Mouse (Mus musculus) embryonic facial prominence, embryonic 12.5 days (tissue): ENCODE data around the gene Mast1. TPM values are rescaled to one million over a fixed set of nuclear protein-coding genes. Genes with fewer than 3 reads are reported as not detected.

Experiments used
- ATAC-seq: fragments of 200-750 bp; cut with Nextera tagmentation; 2 replicates; pipeline ENCODE4 v1.8.0; 2017; ENCODE audit not compliant: insufficient number of reproducible peaks, insufficient read depth, low FRiP score, low TSS enrichment
- H3K27ac ChIP-seq: fragments of 300-500 bp; sonication (generic); 2 replicates; pipeline ENCODE4 v1.5.1; 2016; ENCODE audit warnings: mild to moderate bottlenecking
- H3K27me3 ChIP-seq: fragments of 300-500 bp; sonication (generic); 2 replicates; pipeline ENCODE4 v1.6.1; 2016; ENCODE audit warnings: mild to moderate bottlenecking, moderate library complexity
- H3K36me3 ChIP-seq: fragments of 300-500 bp; sonication (generic); 2 replicates; pipeline ENCODE4 v1.6.1; 2016; ENCODE audit warnings: mild to moderate bottlenecking
- H3K4me1 ChIP-seq: fragments of 300-500 bp; sonication (generic); 2 replicates; pipeline ENCODE4 v1.6.1; 2016
- H3K4me2 ChIP-seq: fragments of 300-500 bp; sonication (generic); replicated peaks from 2 replicates; pipeline ENCODE4 v1.6.1; 2016; ENCODE audit warnings: mild to moderate bottlenecking, moderate library complexity
- H3K4me3 ChIP-seq: fragments of 300-500 bp; sonication (generic); 2 replicates; pipeline ENCODE4 v1.5.1; 2016; ENCODE audit warnings: mild to moderate bottlenecking
- H3K9ac ChIP-seq: fragments of 300-500 bp; sonication (generic); 2 replicates; pipeline ENCODE4 v1.6.1; 2016; ENCODE audit warnings: mild to moderate bottlenecking, moderate library complexity
- H3K9me3 ChIP-seq: fragments of 300-500 bp; sonication (generic); 2 replicates; pipeline ENCODE4 v1.6.1; 2016; ENCODE audit warnings: mild to moderate bottlenecking, moderate library complexity
- WGBS: fragments of 180-500 bp; shearing (Covaris S2); methylation state at CpG from one replicate; pipeline ENCODE4 v1.1.7; 2016; 5-methylcytosine and 5-hydroxymethylcytosine counted together
- polyA plus RNA-seq: library from polyadenylated mRNA; unstranded; fragments of >200 nt; fragmentation: Nextera tagmentation; extraction: Ambion mirVana; gene quantifications from 2 replicates; pipeline ENCODE4 v1.2.1, GENCODE M21; 2016

The Mast1 gene
- polyA plus RNA-seq, 1 experiment from 2014 or later, result 5.7 TPM

GRCm38 (mm10) chr8:84978248-84978940 lies 41.2 kb upstream of the Mast1 start, which contains the start of gene Junb:
Gene Junb, minus strand, starts transcription at chr8:84978718.
- Histone ChIP-seq H3K27ac (peak within 1 kb of the TSS; percentile 54; the same call in 1 of the 2 replicates), H3K4me3 (peak within 1 kb of the TSS; percentile 50), H3K4me2 (peak within 1 kb of the TSS; percentile 98), H3K9ac (peak within 1 kb of the TSS; percentile 53), H3K4me1 (peaks cover 56% of the 10 kb centered on the region), H3K9me3 (no peaks in the 10 kb centered on the region), H3K27me3 (peaks cover 33% of the 10 kb centered on the region), H3K36me3 (peaks cover 6% of the 10 kb centered on the region)
- ATAC-seq, result no peak
- under 1% methylated on average over 63 of the region's 63 CpGs for WGBS

- 1% methylated on average over 70 of the region's 70 CpGs for WGBS
Measured at GRCm38 (mm10) chr8:84977435-84978247, 40.5 kb upstream of the Mast1 start.

GRCm38 (mm10) chr8:84976763-84977434 lies 39.7 kb upstream of the Mast1 start:
- no peak for ATAC-seq
- H3K9me3 ChIP-seq, result no peaks in the 10 kb centered on the region
- H3K4me1 ChIP-seq, result peaks cover 55% of the 10 kb centered on the region
- H3K27ac ChIP-seq, result 0 out of 2 replicates have a peak overlapping the region, but pooled peaks have one; percentile 54
- H3K27me3 ChIP-seq, result peaks cover 33% of the 10 kb centered on the region
- peaks cover 20% of the 10 kb centered on the region for H3K36me3 ChIP-seq
- H3K4me3 ChIP-seq, result peak overlapping the region; percentile 50
- peak overlapping the region; percentile 53; the same call in 1 of the 2 replicates for H3K9ac ChIP-seq
- 3% methylated on average over 25 of the region's 25 CpGs for WGBS
- peak overlapping the region; percentile 98 for H3K4me2 ChIP-seq

More at GRCm38 (mm10) chr8:84977435-84978247, 40.5 kb upstream of the Mast1 start:
- ATAC-seq, result no peak
- Histone ChIP-seq H3K4me3 (peak overlapping the region; percentile 50), H3K27ac (peak overlapping the region; percentile 54; the same call in 1 of the 2 replicates), H3K27me3 (peaks cover 33% of the 10 kb centered on the region), H3K36me3 (peaks cover 13% of the 10 kb centered on the region), H3K9me3 (no peaks in the 10 kb centered on the region), H3K4me2 (peak overlapping the region; percentile 98), H3K4me1 (peaks cover 56% of the 10 kb centered on the region), H3K9ac (peak overlapping the region; percentile 53)

- under 1% methylated on average over 61 of the region's 61 CpGs for WGBS
- H3K4me3 ChIP-seq, result peak overlapping the region; percentile 50
- peak overlapping the region; percentile 98 for H3K4me2 ChIP-seq
- H3K9me3 ChIP-seq, result no peaks in the 10 kb centered on the region
- peak; percentile 50 for ATAC-seq
- H3K4me1 ChIP-seq, result peaks cover 52% of the 10 kb centered on the region
- peak overlapping the region; percentile 70 for H3K27ac ChIP-seq
- H3K27me3 ChIP-seq, result peaks cover 33% of the 10 kb centered on the region
- H3K36me3 ChIP-seq, result peaks cover 27% of the 10 kb centered on the region
- peak overlapping the region; percentile 49 for H3K9ac ChIP-seq
Measured at GRCm38 (mm10) chr8:84976031-84976762, 39.0 kb upstream of the Mast1 start.

GRCm38 (mm10) chr8:84975434-84975833 lies 38.3 kb upstream of the Mast1 start:
- peaks cover 52% of the 10 kb centered on the region for H3K4me1 ChIP-seq
- 32% methylated on average over 7 of the region's 7 CpGs for whole genome bisulfite sequencing
- ATAC-seq, result no peak
- peaks cover 31% of the 10 kb centered on the region for H3K27me3 ChIP-seq
- H3K27ac ChIP-seq, result peak overlapping the region; percentile 70; the same call in 1 of the 2 replicates
- H3K36me3 ChIP-seq, result peaks cover 35% of the 10 kb centered on the region
- peak overlapping the region; percentile 50 for H3K4me3 ChIP-seq
- H3K9ac ChIP-seq, result no peak overlapping the region; the same call in 1 of the 2 replicates
- peak overlapping the region; percentile 98 for H3K4me2 ChIP-seq
- H3K9me3 ChIP-seq, result no peaks in the 10 kb centered on the region

GRCm38 (mm10) chr8:84974543-84975142 lies 37.5 kb upstream of the Mast1 start:
- H3K4me3 ChIP-seq, result no peak overlapping the region
- no peak overlapping the region for H3K9ac ChIP-seq
- peaks cover 46% of the 10 kb centered on the region for H3K4me1 ChIP-seq
- WGBS, result 80% methylated on average over 8 of the region's 8 CpGs
- H3K27ac ChIP-seq, result no peak overlapping the region
- no peaks in the 10 kb centered on the region for H3K9me3 ChIP-seq
- ATAC-seq, result no peak
- H3K36me3 ChIP-seq, result peaks cover 35% of the 10 kb centered on the region
- peaks cover 27% of the 10 kb centered on the region for H3K27me3 ChIP-seq
- H3K4me2 ChIP-seq, result no peak overlapping the region

- Histone ChIP-seq H3K4me2 (no peak overlapping the region), H3K27ac (no peak overlapping the region), H3K36me3 (peaks cover 35% of the 10 kb centered on the region), H3K9me3 (no peaks in the 10 kb centered on the region), H3K4me1 (peaks cover 39% of the 10 kb centered on the region), H3K27me3 (peaks cover 22% of the 10 kb centered on the region), H3K4me3 (no peak overlapping the region), H3K9ac (no peak overlapping the region)
- 67% methylated on average over 4 of the region's 4 CpGs for WGBS
- ATAC-seq, result no peak
Measured at GRCm38 (mm10) chr8:84973803-84974542, 36.8 kb upstream of the Mast1 start.

- Histone ChIP-seq H3K27ac (no peak overlapping the region), H3K4me3 (no peak overlapping the region), H3K4me1 (peaks cover 39% of the 10 kb centered on the region), H3K36me3 (peaks cover 35% of the 10 kb centered on the region), H3K27me3 (peaks cover 13% of the 10 kb centered on the region), H3K4me2 (no peak overlapping the region), H3K9me3 (no peaks in the 10 kb centered on the region), H3K9ac (no peak overlapping the region)
- ATAC-seq, result no peak
- 85% methylated on average over 1 of the region's 1 CpGs for WGBS
Measured at GRCm38 (mm10) chr8:84973079-84973478, 35.9 kb upstream of the Mast1 start.

GRCm38 (mm10) chr8:84970913-84971312 lies 33.8 kb upstream of the Mast1 start:
- no peaks in the 10 kb centered on the region for H3K27me3 ChIP-seq
- peak overlapping the region; percentile 93 for H3K4me2 ChIP-seq
- peak overlapping the region; percentile 90 for H3K9ac ChIP-seq
- peak overlapping the region; percentile 83 for H3K4me3 ChIP-seq
- 0 out of 2 replicates have a peak overlapping the region, but pooled peaks have one; percentile 85 for H3K27ac ChIP-seq
- H3K9me3 ChIP-seq, result no peaks in the 10 kb centered on the region
- 60% methylated on average over 5 of the region's 5 CpGs for WGBS
- peaks cover 32% of the 10 kb centered on the region for H3K4me1 ChIP-seq
- ATAC-seq, result no peak
- peaks cover 35% of the 10 kb centered on the region for H3K36me3 ChIP-seq

GRCm38 (mm10) chr8:84970135-84970790 lies 33.1 kb upstream of the Mast1 start:
- H3K4me1 ChIP-seq, result peaks cover 28% of the 10 kb centered on the region

More at GRCm38 (mm10) chr8:84970135-84970790, 33.1 kb upstream of the Mast1 start:
- WGBS, result 9% methylated on average over 21 of the region's 21 CpGs
- Histone ChIP-seq H3K9ac (peak overlapping the region; percentile 90), H3K4me2 (peak overlapping the region; percentile 93), H3K4me3 (peak overlapping the region; percentile 83), H3K36me3 (peaks cover 35% of the 10 kb centered on the region), H3K9me3 (no peaks in the 10 kb centered on the region), H3K27me3 (no peaks in the 10 kb centered on the region), H3K27ac (peak overlapping the region; percentile 85)
- ATAC-seq, result no peak
